Mouse (Mus musculus): ENCODE results near the gene Spag17. TPM values are rescaled to one million over a fixed set of nuclear protein-coding genes. Genes with fewer than 3 reads are reported as not detected.

The Spag17 gene
- polyA plus RNA-seq, 1 experiment from 2014 or later = 1.2 TPM

GRCm38 (mm10) chr3:99945171-99945570, 60.0 kb downstream of the Spag17 start:
- Histone ChIP-seq H3K4me1 (ENCODE audit: control insufficient read depth, insufficient read depth, low read length) (no peaks in the 10 kb centered on the region), H3K27ac (replicated peaks; ENCODE audit: low read depth, low read length) (no peak overlapping the region), H3K4me3 (ENCODE audit: low read depth, low read length) (no peak overlapping the region), H3K4me2 (ENCODE audit: low read depth, severe bottlenecking) (no peak overlapping the region), H3K9ac (ENCODE audit: low read length) (no peak overlapping the region), H3K36me3 (ENCODE audit: control insufficient read depth, insufficient read depth, low read length) (no peaks in the 10 kb centered on the region), H3K27me3 (ENCODE audit: control insufficient read depth, insufficient read depth, low read length) (no peaks in the 10 kb centered on the region), H3K9me3 (ENCODE audit: control insufficient read depth, low read length) (no peaks in the 10 kb centered on the region)
- DNase-seq (ENCODE audit: low spot score) = no peak
- WGBS = 57% methylated on average over 2 of the region's 2 CpGs
- ATAC-seq (ENCODE audit: insufficient number of reproducible peaks, low FRiP score, low TSS enrichment, low read depth) = no peak

- H3K27ac ChIP-seq (replicated peaks; ENCODE audit: low read depth, low read length) = no peak overlapping the region
These were observed 68.9 kb downstream of the Spag17 start for GRCm38 (mm10) chr3:99954039-99954602.

GRCm38 (mm10) chr3:99956517-99956916, 71.3 kb downstream of the Spag17 start:
- no peak overlapping the region for H3K9ac ChIP-seq (ENCODE audit: low read length)
- no peak for DNase-seq (ENCODE audit: low spot score)
- no peaks in the 10 kb centered on the region for H3K36me3 ChIP-seq (ENCODE audit: control insufficient read depth, insufficient read depth, low read length)
- ATAC-seq (ENCODE audit: insufficient number of reproducible peaks, low FRiP score, low TSS enrichment, low read depth) = no peak
- H3K4me3 ChIP-seq (ENCODE audit: low read depth, low read length) = no peak overlapping the region
- no peaks in the 10 kb centered on the region for H3K27me3 ChIP-seq (ENCODE audit: control insufficient read depth, insufficient read depth, low read length)
- no peak overlapping the region for H3K27ac ChIP-seq (replicated peaks; ENCODE audit: low read depth, low read length)
- H3K9me3 ChIP-seq (ENCODE audit: control insufficient read depth, low read length) = no peaks in the 10 kb centered on the region
- no peak overlapping the region for H3K4me2 ChIP-seq (ENCODE audit: low read depth, severe bottlenecking)
- peaks cover 10% of the 10 kb centered on the region; the same call in 1 of the 2 replicates for H3K4me1 ChIP-seq (ENCODE audit: control insufficient read depth, insufficient read depth, low read length)

More at GRCm38 (mm10) chr3:99954039-99954602, 68.9 kb downstream of the Spag17 start:
- DNase-seq (ENCODE audit: low spot score) (peak; percentile 46), ATAC-seq (ENCODE audit: insufficient number of reproducible peaks, low FRiP score, low TSS enrichment, low read depth) (peak; percentile 51; the same call in 1 of the 2 replicates)
- H3K9ac ChIP-seq (ENCODE audit: low read length) = no peak overlapping the region
- no peaks in the 10 kb centered on the region for H3K9me3 ChIP-seq (ENCODE audit: control insufficient read depth, low read length)
- peaks cover 7% of the 10 kb centered on the region; the same call in 1 of the 2 replicates for H3K4me1 ChIP-seq (ENCODE audit: control insufficient read depth, insufficient read depth, low read length)
- WGBS = 38% methylated on average over 9 of the region's 9 CpGs
- no peaks in the 10 kb centered on the region for H3K27me3 ChIP-seq (ENCODE audit: control insufficient read depth, insufficient read depth, low read length)
- no peak overlapping the region for H3K4me2 ChIP-seq (ENCODE audit: low read depth, severe bottlenecking)
- no peaks in the 10 kb centered on the region for H3K36me3 ChIP-seq (ENCODE audit: control insufficient read depth, insufficient read depth, low read length)
- no peak overlapping the region for H3K4me3 ChIP-seq (ENCODE audit: low read depth, low read length)

- Histone ChIP-seq H3K4me1 (ENCODE audit: control insufficient read depth, insufficient read depth, low read length) (peaks cover 6% of the 10 kb centered on the region; the same call in 1 of the 2 replicates), H3K27ac (replicated peaks; ENCODE audit: low read depth, low read length) (no peak overlapping the region), H3K9ac (ENCODE audit: low read length) (no peak overlapping the region), H3K9me3 (ENCODE audit: control insufficient read depth, low read length) (no peaks in the 10 kb centered on the region), H3K4me2 (ENCODE audit: low read depth, severe bottlenecking) (no peak overlapping the region), H3K27me3 (ENCODE audit: control insufficient read depth, insufficient read depth, low read length) (no peaks in the 10 kb centered on the region), H3K4me3 (ENCODE audit: low read depth, low read length) (no peak overlapping the region), H3K36me3 (ENCODE audit: control insufficient read depth, insufficient read depth, low read length) (no peaks in the 10 kb centered on the region)
- 45% methylated on average over 7 of the region's 7 CpGs for WGBS
- peak; percentile 72 for ATAC-seq (ENCODE audit: insufficient number of reproducible peaks, low FRiP score, low TSS enrichment, low read depth)
- no peak for DNase-seq (ENCODE audit: low spot score)
These were observed 74.7 kb downstream of the Spag17 start for GRCm38 (mm10) chr3:99959805-99960485.

- WGBS = 82% methylated on average over 6 of the region's 6 CpGs
- Histone ChIP-seq H3K9ac (ENCODE audit: low read length) (no peak overlapping the region), H3K27ac (replicated peaks; ENCODE audit: low read depth, low read length) (no peak overlapping the region), H3K4me3 (ENCODE audit: low read depth, low read length) (no peak overlapping the region), H3K9me3 (ENCODE audit: control insufficient read depth, low read length) (no peaks in the 10 kb centered on the region), H3K4me2 (ENCODE audit: low read depth, severe bottlenecking) (no peak overlapping the region), H3K27me3 (ENCODE audit: control insufficient read depth, insufficient read depth, low read length) (no peaks in the 10 kb centered on the region), H3K4me1 (ENCODE audit: control insufficient read depth, insufficient read depth, low read length) (peaks cover 28% of the 10 kb centered on the region), H3K36me3 (ENCODE audit: control insufficient read depth, insufficient read depth, low read length) (no peaks in the 10 kb centered on the region)
- DNase-seq (ENCODE audit: low spot score) (no peak), ATAC-seq (ENCODE audit: insufficient number of reproducible peaks, low FRiP score, low TSS enrichment, low read depth) (no peak)
These were observed 79.1 kb downstream of the Spag17 start for GRCm38 (mm10) chr3:99964345-99964744.

GRCm38 (mm10) chr3:99965863-99966262, 80.7 kb downstream of the Spag17 start:
- DNase-seq (ENCODE audit: low spot score) (peak; percentile 67), ATAC-seq (ENCODE audit: insufficient number of reproducible peaks, low FRiP score, low TSS enrichment, low read depth) (peak; percentile 83)
- no peak overlapping the region for H3K4me3 ChIP-seq (ENCODE audit: low read depth, low read length)
- no peaks in the 10 kb centered on the region for H3K27me3 ChIP-seq (ENCODE audit: control insufficient read depth, insufficient read depth, low read length)
- 9% methylated on average over 4 of the region's 4 CpGs for WGBS
- H3K4me2 ChIP-seq (ENCODE audit: low read depth, severe bottlenecking) = no peak overlapping the region; the same call in none of the 2 replicates
- H3K9ac ChIP-seq (ENCODE audit: low read length) = no peak overlapping the region
- peak overlapping the region; percentile 59; the same call in 1 of the 2 replicates for H3K27ac ChIP-seq (replicated peaks; ENCODE audit: low read depth, low read length)
- H3K4me1 ChIP-seq (ENCODE audit: control insufficient read depth, insufficient read depth, low read length) = peaks cover 28% of the 10 kb centered on the region
- H3K36me3 ChIP-seq (ENCODE audit: control insufficient read depth, insufficient read depth, low read length) = no peaks in the 10 kb centered on the region
- no peaks in the 10 kb centered on the region for H3K9me3 ChIP-seq (ENCODE audit: control insufficient read depth, low read length)

- Histone ChIP-seq H3K9me3 (ENCODE audit: control insufficient read depth, low read length) (no peaks in the 10 kb centered on the region), H3K4me1 (ENCODE audit: control insufficient read depth, insufficient read depth, low read length) (peaks cover 25% of the 10 kb centered on the region), H3K4me3 (ENCODE audit: low read depth, low read length) (no peak overlapping the region), H3K36me3 (ENCODE audit: control insufficient read depth, insufficient read depth, low read length) (no peaks in the 10 kb centered on the region), H3K27ac (replicated peaks; ENCODE audit: low read depth, low read length) (no peak overlapping the region), H3K9ac (ENCODE audit: low read length) (no peak overlapping the region), H3K4me2 (ENCODE audit: low read depth, severe bottlenecking) (no peak overlapping the region), H3K27me3 (ENCODE audit: control insufficient read depth, insufficient read depth, low read length) (no peaks in the 10 kb centered on the region)
- ATAC-seq (ENCODE audit: insufficient number of reproducible peaks, low FRiP score, low TSS enrichment, low read depth) = peak; percentile 84; the same call in 1 of the 2 replicates
- WGBS = 14% methylated on average over 2 of the region's 2 CpGs
- peak; percentile 70 for DNase-seq (ENCODE audit: low spot score)
These were observed 81.1 kb downstream of the Spag17 start for GRCm38 (mm10) chr3:99966285-99966684.

GRCm38 (mm10) chr3:99970766-99971165, 85.6 kb downstream of the Spag17 start:
- H3K9me3 ChIP-seq (ENCODE audit: control insufficient read depth, low read length) = no peaks in the 10 kb centered on the region
- 61% methylated on average over 5 of the region's 5 CpGs for WGBS
- ATAC-seq (ENCODE audit: insufficient number of reproducible peaks, low FRiP score, low TSS enrichment, low read depth) = no peak

More at GRCm38 (mm10) chr3:99970766-99971165, 85.6 kb downstream of the Spag17 start:
- H3K27me3 ChIP-seq (ENCODE audit: control insufficient read depth, insufficient read depth, low read length) = no peaks in the 10 kb centered on the region
- no peak overlapping the region for H3K4me2 ChIP-seq (ENCODE audit: low read depth, severe bottlenecking)
- no peak overlapping the region for H3K27ac ChIP-seq (replicated peaks; ENCODE audit: low read depth, low read length)
- H3K4me3 ChIP-seq (ENCODE audit: low read depth, low read length) = no peak overlapping the region
- H3K36me3 ChIP-seq (ENCODE audit: control insufficient read depth, insufficient read depth, low read length) = no peaks in the 10 kb centered on the region
- peak; percentile 21 for DNase-seq (ENCODE audit: low spot score)
- peaks cover 13% of the 10 kb centered on the region for H3K4me1 ChIP-seq (ENCODE audit: control insufficient read depth, insufficient read depth, low read length)
- no peak overlapping the region for H3K9ac ChIP-seq (ENCODE audit: low read length)

Data from limb, embryonic 11.5 days (tissue).